Mouse (Mus musculus): ENCODE data around the gene Mfng. TPM values are rescaled to one million over a fixed set of nuclear protein-coding genes. Genes with fewer than 3 reads are reported as not detected.

The Mfng gene
- polyA plus RNA-seq, 1 experiment from 2014 or later: 55.2 TPM

- no peak for DNase-seq (ENCODE audit: low spot score)
Observed at GRCm38 (mm10) chr15:78788042-78788441, 14.8 kb upstream of the Mfng start.

- no peak for DNase-seq (ENCODE audit: low spot score)
Observed at GRCm38 (mm10) chr15:78787287-78787856, 14.1 kb upstream of the Mfng start.

- no peak for DNase-seq (ENCODE audit: low spot score)
Observed at GRCm38 (mm10) chr15:78786411-78786818, 13.1 kb upstream of the Mfng start.

DNA sequence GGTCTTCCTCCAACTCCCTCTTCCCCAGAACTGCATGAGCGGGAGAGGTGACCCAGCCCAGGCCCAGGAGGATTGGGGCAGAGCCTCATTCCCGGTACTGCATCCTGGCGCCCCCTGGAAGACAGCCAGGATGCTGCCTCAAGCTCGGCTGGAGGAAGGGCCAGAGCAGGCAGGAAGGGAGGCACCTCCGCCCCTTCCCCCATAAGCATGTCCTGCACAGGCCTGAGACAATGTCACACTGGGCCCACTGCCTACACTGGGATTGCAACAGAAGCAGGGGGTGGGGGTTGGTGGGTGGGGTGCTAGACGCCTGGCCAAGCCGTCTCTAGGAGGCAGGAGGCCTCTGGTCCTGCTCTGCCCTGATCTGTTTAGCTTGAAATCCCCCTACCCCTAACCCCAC is 12.7 kb upstream of the Mfng start:
- DNase-seq (ENCODE audit: low spot score): no peak

DNA sequence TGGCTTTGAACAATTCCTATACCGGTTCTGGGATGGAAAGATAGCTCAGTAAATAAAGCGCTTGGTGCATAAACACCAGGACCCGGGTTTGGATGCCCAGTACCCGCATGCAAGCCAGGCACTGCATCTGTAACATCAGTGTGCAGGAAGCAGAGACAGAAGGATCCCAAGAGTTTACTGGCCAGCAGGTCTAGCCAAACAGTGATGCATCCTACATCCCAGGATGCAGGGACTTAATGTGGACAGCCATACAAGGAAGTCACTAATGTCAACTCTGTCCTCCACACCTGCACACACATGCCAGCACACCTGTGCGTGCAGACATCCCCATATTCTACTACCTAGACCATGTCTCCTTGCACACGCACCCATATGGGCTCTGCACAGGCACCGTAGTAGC is 12.0 kb upstream of the Mfng start:
- DNase-seq (ENCODE audit: low spot score): no peak

GRCm38 (mm10) chr15:78784520-78784919 is 11.2 kb upstream of the Mfng start:
- no peak for DNase-seq (ENCODE audit: low spot score)

- no peak for DNase-seq (ENCODE audit: low spot score)
Observed at GRCm38 (mm10) chr15:78782348-78783103, 9.3 kb upstream of the Mfng start.

GRCm38 (mm10) chr15:78780908-78781307 is 7.6 kb upstream of the Mfng start:
- DNase-seq (ENCODE audit: low spot score): no peak

DNA sequence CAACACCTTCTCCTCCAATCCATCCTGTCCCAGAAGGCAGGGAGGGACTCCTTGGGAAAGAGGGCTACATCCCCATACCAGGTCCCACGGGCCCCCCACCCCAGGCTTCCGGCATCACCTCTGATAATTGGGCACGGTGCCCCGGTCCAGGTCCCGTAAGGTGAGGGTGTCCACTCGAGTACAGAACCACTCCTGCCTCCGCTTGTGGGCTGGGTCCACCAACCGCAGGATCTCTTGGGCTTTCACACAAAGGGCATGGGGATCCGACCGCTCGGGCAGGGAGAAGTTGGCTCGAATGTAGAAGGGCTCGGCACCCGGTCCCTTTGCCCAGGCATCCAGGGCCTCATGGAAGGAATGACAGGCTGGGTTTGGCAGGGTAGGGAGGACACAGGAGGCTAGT is 7.1 kb upstream of the Mfng start:
- DNase-seq (ENCODE audit: low spot score): no peak

DNA sequence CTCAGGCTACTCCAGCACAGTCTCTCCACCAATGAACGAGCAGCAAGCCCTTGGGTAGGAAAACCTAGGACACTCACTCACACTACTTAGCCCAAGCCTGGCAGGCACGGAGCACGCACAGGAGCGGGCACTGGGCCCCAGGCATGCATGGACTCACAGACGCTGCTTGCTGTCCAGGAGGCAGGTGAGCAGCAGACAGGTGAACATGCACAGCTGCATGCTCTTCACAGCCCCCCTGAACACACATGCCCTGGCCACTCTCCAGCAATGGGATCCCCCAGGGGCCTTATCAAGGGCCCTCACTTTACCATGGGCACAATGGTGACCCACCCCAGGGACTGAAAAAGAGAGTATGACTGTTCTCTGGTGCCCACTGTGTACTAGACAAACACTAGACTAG is 6.4 kb upstream of the Mfng start:
- no peak for DNase-seq (ENCODE audit: low spot score)

GRCm38 (mm10) chr15:78779253-78779652 is 6.0 kb upstream of the Mfng start:
- DNase-seq (ENCODE audit: low spot score): no peak

GRCm38 (mm10) chr15:78778077-78778870 is 5.0 kb upstream of the Mfng start:
- peak; percentile 76 for DNase-seq (ENCODE audit: low spot score)

DNA sequence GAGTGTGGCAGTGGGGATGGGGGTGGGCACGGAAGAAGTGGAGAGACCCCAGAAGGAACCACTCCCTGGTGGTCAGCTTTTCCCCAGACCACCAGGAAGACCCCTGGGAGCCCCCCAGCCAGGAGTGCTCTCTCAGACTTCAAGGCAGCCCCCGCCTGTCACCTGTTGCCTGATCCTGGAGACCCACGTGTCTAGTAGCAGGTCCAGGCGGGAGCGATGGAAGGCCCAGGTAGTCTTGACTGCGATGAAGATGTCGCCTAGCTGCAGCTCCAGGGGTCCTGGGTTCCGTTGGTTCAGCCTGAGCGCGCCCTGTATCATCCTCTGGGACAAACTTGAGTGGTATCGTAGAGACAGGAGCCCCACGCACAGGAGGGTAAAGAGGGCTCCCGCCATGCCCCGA is 419 bp downstream of the Mfng start:
- no peak for DNase-seq (ENCODE audit: low spot score)

DNA sequence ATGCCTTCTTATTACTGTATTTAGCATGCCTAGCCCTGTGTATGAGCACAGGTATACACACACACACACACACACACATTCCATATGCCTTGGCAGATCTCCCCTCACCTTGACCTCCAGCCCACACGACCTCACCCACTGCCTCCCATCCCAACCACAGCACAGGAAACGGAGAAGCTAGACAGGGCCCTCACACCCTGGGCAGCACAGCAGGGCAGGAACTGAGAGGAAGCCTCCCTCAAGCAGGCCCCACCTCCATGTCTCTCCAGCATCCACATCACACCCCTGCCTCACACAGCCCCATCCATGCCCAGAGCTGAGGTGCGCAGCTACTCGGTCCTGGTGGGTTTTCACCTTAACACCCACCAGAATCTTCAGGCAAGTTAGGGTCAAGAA is 909 bp downstream of the Mfng start:
- peak; percentile 68 for DNase-seq (ENCODE audit: low spot score)

DNA sequence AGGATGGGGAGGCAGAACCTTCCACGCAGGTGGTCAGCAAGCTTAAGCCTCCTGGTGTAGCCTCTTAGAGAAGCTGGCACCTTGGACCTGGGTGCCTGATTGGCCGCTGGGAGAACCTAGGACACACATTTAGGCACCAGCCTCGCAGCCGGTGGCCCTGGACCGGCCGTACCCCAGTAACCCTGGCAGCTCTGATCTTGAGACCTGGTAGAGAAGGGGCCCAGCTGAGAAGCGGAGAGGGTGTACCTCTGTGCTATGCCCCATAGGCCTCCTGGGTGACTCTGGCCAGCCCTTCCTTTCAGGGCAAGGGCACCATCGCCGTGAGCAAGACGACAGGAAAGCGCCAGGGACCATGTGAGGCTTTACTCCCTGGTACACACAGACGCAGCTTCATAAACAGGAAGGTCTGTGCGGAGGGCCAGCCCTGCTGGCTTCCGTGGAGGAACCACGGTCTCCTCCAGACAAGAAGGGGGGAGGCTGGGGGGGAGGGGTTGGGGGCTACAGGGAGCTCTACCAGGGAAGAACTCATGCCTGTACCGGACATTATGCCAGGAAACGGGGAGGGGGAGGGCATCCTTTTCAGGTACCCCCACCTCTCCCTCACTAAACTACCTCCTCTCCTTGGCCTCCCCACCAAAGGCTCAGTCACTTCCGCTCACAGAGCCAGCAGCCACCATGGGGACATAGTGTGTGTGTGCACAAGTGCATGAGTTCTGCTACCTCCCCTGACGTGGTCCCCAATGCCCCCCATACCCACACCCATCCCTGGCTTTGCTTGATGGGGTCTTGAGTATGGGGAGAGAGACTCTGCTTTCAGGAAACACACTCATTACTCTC is 1.5 kb downstream of the Mfng start:
- DNase-seq (ENCODE audit: low spot score): peak; percentile 75

DNA sequence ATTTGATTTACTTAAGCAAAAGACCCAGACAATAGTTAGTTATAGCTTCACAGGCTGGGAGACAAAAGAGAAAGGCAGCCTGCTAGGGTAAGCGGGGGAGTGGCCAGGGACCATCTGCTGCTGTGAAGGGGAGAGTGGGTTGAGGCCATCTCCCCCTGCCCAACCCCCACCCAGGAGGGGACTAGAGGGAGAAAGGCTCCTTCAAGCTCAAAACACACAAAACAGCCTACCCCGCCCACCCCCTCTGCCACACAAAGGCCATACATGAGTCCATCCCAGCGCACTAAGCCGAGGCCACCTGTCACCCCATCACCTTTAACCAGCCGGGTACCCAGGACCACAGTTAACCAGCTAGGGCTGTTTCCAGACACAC is 2.3 kb downstream of the Mfng start:
- peak; percentile 34 for DNase-seq (ENCODE audit: low spot score)

GRCm38 (mm10) chr15:78770234-78770982 is 2.9 kb downstream of the Mfng start:
- no peak for DNase-seq (ENCODE audit: low spot score)

DNA sequence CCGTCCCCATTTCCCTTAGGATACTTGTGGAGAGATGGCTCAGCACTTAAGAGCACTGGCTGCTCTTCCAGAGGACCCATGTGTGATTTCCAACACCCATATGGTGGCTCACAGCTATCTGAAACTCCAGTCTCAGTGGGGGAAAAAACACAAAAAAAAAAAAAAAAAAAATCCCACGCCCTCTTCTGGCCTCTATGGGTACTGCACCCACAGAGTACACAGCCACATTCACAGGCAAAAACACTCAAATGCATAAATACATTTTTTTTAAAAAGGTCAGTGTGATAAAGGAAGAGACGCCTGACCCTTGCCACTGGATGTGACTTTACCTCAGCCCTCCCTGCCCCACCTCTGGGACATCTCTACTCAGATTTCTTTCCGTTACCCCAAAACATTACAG is 4.2 kb downstream of the Mfng start:
- DNase-seq (ENCODE audit: low spot score): no peak

DNA sequence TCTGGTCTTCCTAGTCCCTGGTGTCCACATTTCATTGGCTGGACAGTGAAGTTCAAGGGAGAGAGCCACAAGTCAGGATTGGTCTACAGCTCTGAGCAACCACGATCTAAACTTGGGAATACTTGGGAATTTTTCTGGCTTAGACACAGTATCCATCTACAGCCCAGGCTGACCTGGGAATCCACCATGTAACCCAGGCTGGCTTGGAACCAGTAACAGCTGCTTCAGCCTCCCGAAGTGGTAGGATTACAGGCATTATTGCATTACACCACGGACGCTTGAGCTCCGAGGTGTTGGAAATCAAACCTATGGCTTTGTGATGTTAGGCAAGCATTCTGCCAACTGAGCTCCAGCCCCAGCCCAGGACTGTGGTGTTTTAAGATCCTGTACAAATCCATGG is 9.6 kb downstream of the Mfng start:
- no peak for DNase-seq (ENCODE audit: low spot score)

DNA sequence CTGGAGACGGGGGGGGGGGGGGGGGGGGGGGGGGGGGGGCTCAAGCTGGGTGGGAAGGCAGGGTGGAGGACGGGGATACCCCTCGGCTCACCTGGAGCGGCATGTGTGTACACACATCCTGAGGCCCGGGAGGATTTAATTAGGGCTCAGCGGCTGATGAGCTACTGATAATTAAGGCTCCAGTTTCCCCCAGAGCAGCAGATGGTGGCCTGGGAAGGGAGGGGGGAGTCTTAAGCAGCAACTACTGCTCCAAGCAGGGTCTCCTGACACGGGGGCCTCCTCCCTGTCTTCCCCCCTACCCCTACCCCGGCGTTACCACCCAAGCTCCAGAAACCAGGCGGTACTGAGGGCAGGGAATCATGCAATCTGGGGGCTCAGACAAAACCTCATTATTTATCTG is 10.1 kb downstream of the Mfng start:
- DNase-seq (ENCODE audit: low spot score): no peak

DNA sequence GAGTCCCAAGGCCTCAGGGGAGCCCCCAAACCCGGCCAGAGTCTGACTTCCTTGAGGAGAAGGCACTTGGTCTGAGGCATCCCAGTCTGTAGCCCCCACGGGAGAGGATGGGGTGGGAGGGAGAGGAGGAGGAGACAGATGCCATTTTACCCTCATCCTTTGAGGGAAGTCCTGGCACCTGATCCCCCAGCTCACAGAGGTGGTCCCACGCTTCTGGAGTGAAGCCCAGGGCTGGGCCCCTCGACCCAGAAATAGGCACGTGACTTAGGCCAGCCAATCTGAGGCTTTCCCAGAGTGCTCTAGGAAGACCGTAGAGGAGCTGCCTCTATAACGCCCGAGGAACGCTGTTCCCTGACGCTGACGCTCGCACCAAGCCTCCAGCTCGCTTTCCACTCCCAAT is 12.2 kb downstream of the Mfng start:
- no peak for DNase-seq (ENCODE audit: low spot score)
